Mouse (Mus musculus) R1 (cell line): ENCODE measurements at regions not wholly inside any gene's neighbourhood (a gene's known extent, or its start where the extent isn't known, plus 50 kb on each side); places are given as distances from the start of the nearest gene placed in this dataset.
A peak's percentile ranks its signal among the peaks of the same experiment; 100 is the strongest.
"Not testable (repeated sequence)": the region's sequence is repeated elsewhere in the genome, so short reads cannot be mapped to it uniquely, and the experiment has no call there.

Experiments
- DNase-seq: peaks from one replicate; pipeline ENCODE4 v3.0.0-alpha.2; 2018; ENCODE audit warnings: low read depth, low spot score

DNA sequence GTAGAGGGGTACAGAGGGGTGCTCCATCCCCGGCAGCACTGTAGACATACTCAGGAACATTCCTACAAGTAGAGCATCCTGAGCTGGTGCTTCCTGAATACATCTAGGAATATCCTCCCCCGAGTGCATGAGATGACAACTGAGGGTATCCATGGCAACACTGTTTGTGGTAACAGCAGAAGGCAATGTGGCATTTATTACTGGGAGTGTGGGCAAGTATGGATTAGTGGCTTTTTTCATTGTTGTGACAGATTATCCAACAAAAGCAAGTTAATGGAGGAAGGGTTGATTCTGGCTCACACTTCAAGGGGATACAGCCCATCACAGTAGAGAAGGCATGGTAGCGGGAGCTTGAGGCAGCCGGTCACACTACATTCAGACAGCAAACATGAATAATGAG lies 114.0 kb upstream of the Nxpe4 start:
- DNase-seq = no peak

DNA sequence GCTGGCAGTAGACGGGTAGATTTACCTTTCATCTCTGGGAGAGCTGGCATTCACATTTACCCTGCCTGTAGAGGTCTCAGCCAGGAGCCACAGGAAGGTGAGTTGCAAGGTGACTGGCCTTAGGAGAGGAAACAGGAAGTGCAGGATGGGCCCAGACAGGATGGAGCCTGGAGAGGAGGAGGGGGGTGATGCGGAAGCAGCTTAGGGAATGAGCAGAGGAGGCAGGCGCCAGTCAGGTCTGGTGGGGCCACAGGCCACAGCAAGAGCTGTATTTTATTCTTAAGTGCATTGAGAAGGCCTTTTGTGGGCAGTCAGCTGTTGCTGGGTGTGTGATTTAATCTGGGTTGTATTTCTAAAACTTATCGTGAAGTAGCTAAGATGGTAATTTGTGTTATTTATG lies 108.2 kb upstream of the Nxpe4 start:
- DNase-seq = peak; percentile 10

DNA sequence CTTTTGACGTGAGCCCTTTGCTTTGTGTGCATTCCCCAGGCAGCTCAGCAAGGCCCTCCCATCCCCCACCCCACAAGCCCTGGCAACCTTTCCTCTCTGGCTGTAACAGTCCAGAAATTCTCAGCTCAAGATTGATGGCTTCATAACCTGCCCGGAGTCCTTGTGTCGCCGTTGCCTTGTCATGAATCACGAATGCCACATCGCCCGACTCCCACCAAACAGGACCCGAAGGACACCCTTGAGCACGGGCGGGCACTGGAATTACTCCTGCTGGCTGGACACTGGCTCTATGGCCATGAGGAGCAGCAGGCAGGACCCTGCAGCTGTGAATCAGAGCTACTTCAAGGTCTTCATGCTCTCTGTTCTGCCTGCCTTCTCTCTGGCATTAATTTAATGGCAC lies 106.6 kb upstream of the Nxpe4 start:
- no peak for DNase-seq

DNA sequence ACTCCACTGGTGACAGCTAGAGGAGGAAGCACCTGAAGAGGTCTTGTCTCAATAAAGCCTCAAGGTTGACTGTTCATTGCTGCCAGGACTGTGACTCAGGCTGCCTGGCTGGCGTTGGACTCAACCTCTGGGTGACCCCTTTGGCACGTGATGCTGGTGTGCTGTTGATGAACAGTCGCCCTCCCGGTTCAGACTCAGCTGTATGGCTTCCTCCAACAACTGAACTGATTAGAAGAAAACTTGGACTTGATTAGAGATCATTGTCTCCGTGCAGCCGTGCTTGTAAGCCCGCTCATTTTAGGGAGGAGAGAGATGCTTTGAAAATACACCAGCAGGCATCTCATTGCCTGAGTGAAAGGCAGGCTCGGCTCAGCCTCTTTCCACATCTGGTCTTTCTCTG lies 103.2 kb upstream of the Nxpe4 start:
- DNase-seq = no peak

DNA sequence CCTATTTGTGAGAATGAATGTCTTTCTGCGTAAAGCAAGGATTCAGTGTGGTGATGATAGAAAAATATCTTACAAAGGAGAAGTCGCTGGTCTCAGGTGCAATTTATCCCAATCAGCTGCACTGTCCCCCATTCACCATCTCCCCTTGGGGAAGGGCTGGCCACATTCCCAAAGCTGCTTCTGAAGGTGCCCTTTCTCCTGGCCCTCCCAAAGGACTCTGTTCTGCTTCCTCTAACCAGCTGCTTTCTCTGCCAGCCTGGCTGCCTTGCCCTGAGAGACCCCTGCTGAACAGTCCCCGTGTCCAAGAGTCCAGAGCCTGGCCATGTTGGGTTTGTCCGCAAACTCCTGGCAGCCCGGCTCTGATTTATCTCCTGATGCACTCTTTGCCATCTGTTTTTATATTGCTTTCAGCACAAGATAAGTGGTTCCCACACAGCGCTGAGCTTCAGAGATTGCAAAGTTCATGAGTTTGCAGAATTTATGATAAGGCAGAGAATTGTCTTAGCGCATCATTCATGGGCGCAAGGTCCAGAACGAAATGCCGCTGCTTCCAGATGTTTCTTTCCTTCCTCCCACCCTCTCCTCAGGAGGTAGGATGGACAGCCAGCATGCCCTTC lies 102.2 kb upstream of the Nxpe4 start:
- no peak for DNase-seq

DNA sequence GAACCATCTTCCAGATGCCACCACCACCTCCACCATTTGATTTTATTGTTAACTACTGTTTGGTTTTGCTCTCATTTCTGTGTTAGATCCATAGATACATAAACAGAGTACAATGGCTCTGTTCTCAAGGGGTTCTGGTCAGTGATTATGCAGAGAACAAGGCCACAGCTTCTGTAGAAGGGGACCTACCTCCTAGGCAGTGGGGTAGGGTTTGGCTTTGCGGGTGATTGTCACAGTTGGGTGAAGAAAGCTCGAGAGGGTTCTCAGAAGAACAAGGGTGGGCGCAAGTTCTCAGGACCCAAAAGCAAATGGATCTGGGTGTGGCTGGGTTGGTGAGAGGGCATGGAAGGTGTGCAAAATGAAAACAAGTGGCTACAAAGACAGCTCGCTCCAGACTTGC lies 100.8 kb upstream of the Nxpe4 start:
- no peak for DNase-seq

DNA sequence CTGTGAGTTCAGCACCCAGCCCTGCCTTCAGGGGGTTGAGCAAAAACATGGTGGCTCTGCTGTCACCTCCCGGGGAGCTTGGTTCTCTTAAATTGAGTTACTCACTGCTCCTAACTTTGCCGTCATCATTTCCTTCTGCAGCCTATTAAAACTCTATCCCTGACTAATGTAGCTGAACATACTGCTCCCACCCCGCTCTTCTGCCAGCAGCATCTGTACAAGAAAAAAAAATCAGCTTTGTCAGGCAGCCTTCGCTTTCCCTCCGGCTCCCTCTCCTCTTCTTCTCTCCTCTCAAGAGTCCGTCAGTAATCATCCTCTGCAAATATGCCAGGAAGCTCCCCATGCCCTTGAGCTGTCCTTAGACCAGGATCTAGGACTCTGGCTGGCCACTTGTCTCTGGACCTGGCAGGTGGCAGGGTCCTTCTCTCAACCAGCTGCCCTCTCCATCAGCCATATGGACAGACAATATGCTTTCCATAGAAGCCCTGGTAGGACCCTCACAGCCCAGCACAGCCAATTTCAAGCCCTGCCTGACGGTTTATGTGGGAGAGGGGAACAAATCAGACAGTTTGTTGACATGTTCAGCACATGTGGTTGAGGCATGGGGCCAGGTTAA lies 95.0 kb upstream of the Nxpe4 start:
- DNase-seq = no peak

DNA sequence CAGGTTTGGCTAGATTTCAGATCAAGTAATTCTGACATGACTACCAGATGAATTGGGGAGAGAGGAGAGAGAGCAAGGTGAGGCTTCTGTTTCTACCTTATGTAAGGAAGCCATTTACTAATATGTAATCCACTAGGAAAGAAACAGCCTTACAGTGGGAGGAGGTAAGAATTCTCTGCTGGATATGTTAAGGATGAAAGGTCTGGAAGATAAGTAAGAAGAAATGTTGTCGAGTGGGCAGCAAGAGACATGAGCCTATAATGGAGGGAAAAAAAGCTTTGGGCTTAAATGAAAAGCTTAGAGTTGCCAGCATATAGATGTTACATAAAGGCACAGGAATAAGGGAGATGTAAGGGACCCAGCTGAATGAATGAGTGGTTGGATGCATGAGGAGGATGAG lies 89.2 kb upstream of the Nxpe4 start:
- no peak for DNase-seq

DNA sequence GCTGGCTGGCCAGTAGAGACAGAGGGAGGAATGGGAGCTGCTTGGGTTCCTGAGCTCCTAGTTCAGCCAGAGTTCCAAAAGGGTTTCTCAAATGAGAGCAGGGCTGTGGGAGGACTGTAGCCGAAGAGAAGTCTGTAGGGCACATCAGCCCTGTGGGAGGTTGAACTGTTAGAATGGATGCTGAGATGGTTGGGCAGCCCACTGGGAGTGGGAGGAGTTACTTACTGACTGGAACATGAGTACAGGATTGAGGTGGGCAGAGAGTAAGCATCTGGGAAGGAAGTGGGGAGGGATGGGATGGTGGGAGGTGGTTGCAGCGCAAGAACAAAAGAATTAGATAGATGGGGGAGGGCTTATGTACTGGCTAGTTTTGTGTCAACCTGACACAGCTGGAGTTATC lies 88.7 kb upstream of the Nxpe4 start:
- DNase-seq = no peak

DNA sequence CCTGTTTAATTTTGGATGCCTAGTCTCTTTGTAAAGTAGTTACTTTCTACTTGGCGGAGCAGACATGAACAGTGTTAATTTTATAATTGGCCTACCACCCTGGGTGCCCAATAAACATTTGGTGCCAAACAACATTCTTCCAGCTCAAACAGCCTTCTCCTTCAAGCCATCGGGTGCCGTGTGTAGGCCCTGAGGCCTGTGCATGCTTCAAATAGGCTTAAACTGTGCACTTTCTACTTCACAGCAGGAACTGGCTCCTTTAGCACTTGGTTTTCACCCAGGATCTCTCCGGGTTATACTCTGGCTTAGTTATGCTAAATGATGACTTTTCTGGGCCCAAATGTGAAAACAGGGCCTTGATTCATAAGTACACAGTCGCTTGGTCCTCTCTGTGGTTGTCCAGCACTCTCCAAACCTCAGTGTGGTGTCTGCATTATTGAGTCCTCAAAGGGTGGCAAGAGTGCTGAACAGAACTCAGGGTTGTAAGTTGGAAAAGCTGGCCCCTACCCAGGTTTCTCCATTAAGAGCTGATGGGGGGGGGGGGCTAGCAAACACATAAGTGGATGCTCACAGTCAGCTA lies 86.1 kb upstream of the Nxpe4 start:
- no peak for DNase-seq

DNA sequence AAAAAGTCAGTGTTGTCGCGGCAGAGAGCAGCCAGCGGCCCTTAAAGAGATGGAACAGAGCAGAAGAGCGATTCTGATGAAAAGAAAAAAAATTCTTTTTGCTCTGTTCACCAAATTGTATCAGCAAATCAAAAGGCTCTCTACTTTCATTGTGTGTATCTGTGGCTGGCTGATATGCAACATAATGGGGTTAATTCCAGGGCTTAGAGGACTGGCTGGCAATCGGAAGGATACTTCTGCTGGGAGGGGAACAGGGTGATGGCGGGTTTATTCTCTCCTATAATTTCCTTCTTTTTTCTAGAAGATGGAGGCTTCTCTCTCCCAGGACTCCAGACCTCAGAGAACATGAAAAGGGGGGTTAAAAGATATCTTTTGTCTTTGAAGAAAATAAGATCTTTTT lies 79.4 kb upstream of the Nxpe4 start:
- DNase-seq = peak; percentile 47

DNA sequence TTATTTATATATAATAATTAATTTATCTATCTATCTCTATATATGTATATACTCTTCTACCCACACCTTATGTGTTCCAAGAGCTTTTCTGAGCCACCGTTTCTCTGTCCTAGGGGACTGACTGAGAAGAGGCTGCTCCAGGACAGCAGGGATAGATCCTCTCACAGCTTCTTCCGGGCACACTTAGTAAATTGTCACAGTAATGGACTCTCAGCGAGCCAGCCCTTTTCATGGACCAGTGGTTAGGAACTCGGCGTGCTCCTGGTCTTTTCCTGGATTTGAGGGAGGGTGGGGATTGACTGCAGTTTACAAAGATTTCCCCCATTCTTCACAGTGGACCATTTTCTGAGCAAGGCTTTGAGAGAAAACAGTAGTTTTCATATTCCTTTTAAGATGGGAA lies 77.6 kb upstream of the Nxpe4 start:
- not testable (repeated sequence) for DNase-seq

DNA sequence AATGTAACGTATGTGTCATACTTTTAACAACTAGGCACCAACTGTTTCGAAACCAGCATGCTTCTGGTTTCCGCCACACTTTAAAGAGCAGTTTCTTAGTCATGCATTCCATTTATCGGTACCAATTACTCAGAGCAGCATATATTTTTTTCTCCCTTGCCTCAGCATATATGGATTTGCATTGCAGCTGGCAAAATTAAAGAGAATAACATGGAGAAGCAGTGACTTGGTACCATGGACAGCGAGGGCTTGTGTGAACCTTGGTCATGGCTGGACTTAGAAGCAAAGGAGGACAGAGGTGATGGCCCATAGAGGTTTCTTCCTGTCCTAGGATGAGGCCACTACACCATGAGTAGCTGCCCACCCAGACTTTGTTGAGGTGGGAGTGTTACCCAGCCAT lies 72.2 kb upstream of the Nxpe4 start:
- DNase-seq = no peak

DNA sequence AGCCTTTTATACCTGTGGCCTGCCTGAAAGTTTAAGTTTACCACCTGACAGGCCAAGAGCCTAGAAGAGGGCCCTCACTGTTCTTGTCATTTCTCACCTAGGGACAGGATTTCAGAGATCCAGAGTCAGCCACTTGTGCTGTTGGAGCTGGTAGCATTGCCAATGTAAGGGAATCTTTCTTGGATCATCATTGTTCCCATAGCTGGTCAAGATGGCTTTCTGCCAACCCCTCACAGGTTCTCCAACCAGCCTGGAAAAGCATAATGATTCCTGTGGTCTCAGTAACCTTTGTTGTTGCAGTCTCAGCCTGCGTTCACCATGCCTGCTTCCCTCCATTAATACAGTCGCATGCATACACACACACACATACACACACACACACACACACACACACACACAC lies 67.1 kb upstream of the Nxpe4 start:
- no peak for DNase-seq

DNA sequence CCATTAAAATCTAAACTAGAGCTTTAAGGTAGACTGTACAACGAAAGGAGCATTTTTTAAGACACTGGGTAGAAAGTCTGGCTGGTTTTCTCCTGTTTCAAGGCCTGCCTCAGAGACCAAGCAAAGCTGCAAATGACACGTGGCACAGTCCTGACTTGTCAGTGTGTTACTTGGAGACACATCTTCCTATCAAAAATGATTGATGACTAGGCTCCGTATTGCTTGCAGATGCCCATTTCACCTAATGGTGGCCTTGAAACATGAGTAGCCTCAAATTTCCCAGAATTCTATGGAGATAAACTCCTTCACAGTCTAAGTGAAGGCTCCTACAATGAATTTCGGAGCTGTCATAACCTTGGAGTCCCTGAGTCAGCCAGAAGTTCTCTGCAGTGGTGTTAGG lies 62.0 kb upstream of the Nxpe4 start:
- no peak for DNase-seq

DNA sequence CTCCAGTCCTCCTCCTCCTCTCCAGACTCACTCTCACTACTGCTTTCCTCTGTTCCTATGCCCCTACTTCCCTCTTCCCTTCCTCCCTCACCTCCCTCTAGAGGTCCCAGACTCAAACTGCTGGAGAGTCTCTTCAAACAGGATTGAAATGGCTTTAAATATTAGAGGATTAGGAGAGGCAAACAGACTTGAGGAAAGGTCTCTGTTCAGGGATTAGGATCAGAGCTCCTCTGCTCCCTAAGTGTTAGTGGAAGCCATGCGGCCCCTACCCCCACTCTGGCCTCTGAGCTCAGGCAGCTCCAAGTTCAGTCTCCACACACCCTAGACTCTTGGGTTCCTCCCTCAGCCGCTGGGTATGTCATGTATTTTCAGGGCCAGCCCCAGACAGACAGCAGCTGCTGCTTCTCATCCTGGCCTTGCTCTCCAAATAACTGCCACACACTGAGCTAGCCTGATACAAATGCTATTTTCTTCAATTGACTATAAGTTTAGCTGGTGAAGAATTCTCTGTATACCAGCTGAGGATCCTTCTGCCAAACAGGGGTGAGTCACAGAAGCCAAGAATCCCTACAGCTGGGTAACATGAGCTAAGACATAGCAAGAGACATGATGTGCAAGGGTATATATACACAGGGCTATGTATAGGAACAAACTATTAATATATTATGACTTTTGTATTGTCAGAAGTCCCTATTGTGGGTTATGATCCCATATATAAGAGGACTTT lies 55.2 kb upstream of the Nxpe4 start:
- DNase-seq = no peak

DNA sequence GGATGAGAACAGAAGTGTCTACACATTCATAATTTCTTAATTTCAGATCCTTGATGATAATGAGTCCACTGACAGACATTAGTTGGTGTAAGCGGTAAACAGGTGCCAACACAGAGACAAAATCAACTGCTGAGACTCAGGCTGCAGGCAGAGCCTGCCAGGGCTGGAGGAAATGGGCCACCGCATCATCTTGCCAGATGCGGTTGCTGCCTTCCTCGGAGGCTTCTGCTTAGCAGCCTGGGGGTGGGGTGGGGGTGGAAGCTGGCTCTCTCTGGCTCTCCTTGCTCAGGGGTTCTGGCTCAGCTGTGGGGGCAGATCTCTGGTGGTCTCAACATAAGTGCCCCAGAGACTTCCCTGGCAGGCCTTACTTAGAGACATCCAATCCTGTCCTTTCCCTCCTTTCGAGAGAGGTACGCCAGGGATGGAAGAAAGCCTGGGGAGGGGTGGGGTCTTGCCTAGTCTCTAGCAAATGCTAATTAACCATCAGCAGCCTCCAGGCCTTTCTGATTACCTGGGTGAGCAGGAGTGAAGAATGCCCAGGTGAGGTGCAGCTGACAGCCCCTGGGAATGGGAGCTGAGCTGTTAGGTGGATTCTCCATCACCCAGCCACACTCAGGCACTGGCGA lies 52.7 kb upstream of the Nxpe4 start:
- DNase-seq = no peak

DNA sequence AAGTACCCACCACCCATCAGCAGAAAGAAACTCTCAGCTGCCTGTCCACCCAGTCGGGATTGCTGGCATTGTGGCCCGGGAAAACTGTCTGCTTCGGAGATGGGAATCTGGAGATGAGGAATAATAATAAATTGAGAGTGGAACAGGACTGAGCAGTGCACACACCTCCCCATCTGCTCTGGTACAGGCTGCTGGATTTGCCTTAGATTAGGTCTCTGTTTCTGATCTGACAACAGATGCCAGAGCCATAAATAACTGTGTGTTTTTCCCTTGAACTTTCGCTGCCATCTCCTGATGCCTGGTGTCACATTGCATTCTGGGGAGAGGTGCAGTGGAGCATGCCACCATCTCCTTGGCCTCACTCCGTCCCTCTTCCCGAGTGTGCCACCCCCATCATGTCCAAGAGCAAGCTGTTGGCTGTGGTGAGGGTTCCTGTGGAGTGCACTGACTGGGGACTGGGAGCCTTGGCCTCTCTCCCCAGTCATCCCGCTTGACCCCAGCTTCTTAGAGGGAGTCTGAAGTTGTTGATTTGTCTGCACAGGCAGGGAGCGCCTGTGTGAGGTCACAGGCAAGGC lies 50.4 kb upstream of the Nxpe4 start:
- no peak for DNase-seq
